Mouse (Mus musculus): ENCODE measurements around the gene Slc1a5. TPM values are rescaled to one million over a fixed set of nuclear protein-coding genes. Genes with fewer than 3 reads are reported as not detected.

The Slc1a5 gene
- polyA plus RNA-seq (2012), result 84.0 and 89.0 TPM in 2 replicates

DNA sequence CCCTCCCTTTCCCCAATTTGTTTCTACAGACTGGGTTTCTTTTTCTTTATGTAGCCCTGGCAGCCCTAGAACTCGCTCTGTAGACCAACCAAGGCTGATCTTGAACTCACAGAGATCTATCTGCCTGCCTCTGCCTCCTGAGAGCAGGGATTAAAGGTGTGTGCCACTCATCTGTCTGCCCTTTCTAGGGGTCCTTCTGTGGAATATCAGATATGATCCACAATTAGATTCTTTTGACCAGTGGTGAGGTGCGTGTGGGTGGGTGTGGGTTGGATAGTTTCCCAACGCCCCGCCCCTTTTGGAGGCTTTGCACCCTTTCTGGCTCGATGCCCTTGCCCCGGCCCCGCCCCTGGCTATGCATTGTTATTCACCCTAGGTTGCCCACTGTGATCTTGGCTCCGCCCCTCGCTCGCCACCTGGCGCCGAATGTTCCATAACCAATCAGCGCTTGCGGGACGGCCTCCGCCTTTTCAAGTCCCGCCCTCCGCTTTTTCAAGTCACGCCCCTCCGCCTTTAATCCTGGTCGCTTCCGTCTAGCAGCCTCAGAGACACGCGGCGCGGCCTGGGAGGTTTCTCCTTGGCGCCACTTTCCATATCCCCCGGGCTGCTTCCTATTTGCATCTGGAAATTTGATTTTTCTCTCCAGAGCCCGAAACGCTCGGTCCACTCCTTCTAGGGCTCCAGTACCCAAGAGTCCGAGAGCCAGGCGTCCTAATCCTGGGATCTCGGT lies at the start of gene Slc1a5:
TSS of gene Slc1a5 (plus strand) at position 516 of the 730 bp plus-strand sequence.

DNA sequence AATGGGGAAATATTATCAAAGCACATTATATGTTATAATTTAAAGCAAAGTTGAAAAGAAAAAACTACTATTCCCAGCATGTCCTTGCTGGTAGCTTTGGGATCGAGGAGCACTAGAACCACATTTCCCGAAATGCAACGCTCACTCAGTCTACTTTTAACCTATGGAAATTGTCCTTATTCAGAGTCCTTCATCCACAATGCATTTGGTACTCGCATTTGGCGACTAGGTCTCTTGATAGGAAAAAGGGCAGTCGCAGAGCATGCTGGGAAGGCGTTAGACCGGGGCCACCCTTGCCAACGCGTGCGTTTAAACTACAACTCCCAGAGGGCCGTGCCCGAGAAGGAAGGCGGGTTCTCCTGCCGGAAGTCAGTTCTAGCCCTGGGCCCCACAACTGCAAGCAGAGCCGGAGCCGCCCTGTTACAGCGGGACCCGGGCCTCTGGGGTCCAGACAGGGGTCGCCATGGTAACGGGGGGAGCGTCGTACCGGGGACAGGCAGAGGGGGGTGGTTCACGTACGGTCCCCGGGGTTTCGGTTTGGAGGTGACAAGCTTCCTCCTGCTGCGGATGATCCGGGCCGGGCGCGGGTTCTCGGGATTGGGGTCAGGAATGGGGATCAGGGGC lies 43.0 kb upstream of the Slc1a5 start, which contains the start of gene Ap2s1:
TSS of gene Ap2s1 (plus strand) at position 338 of the 624 bp plus-strand sequence.

DNA sequence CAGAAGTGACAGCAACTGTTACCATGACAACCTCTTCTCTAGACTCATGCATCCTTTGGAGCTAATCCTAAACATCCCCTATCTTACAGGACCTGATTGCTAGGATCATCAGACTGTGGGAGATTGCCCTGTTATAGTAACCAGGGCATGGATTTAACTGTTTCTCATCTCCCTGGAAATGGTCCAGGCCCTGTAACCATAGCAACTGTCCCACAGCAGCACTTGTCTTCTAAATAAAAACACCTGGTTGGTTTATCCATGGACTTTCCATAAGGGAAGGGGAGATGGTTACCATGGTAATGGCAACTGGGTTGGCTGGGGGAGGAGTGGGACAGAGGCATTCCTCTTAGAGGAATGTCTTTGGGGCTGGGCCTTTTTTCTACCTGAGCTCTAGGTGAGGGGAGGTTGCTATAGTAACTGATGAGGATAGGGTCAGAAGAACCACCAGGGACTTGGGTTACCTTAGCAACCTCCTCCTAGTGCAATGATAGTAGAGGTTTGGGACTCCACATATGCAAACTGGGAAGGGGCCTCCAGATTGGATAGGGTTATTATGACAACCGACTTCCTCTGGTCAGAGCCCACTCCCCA lies 34.3 kb downstream of the Slc1a5 start, which contains the start of gene Strn4:
TSS of gene Strn4 (plus strand) at position 539 of the 591 bp plus-strand sequence.

DNA sequence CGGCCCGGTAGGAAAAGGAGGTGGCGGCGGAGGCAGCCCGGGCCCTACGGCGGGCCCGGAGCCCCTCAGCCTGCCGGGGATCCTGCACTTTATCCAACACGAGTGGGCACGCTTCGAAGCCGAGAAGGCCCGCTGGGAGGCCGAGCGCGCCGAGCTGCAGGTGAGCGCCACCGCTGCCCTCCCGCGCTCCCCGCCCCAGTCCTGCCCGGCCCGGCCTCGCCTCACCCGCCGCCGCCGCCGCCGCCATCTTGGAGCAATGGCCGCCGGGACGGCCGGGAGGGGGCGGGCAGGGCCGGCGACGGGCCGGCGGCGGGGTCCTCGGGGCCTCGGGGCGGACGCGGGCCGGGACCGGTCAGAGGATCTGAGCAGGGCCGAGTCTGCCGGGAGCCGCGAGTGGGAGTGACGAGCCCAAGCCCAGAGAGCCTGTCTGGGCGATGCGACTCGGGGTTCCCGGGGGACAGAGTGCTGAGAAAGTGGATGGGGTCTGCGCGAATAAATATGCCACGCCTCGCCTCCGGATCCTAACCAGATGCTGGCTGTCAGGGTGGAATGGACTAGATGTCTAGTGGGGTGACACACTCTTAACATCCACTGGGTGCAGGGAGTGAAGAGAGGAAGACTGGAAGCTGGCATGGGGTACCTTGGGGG lies 35.5 kb downstream of the Slc1a5 start, which contains the start of gene Fkrp:
TSS of gene Fkrp (minus strand) at position 258 of the 648 bp plus-strand sequence.

GRCm38 (mm10) chr7:16842645-16843063 lies 61.5 kb downstream of the Slc1a5 start, which contains the start of gene Prkd2:
Gene Prkd2, plus strand, starts transcription at chr7:16842902.

Other genes starting within 250 kb of the Slc1a5 start
- 2.3 and 4.0 TPM in 2 replicates for gene Arhgap35, start 166.3 kb upstream of the Slc1a5 start, polyA plus RNA-seq (2012)
- gene Ceacam15, start 105.6 kb upstream of the Slc1a5 start, polyA plus RNA-seq (2012), result not detected in 2 replicates
- not detected in 2 replicates for gene Ceacam9, start 59.4 kb upstream of the Slc1a5 start, polyA plus RNA-seq (2012)
- gene Ap2s1, start 42.9 kb upstream of the Slc1a5 start, polyA plus RNA-seq (2012), result 564 and 583 TPM in 2 replicates
- 83.0 and 89.1 TPM in 2 replicates for gene Strn4, start 34.5 kb downstream of the Slc1a5 start, polyA plus RNA-seq (2012)
- gene Fkrp, start 35.4 kb downstream of the Slc1a5 start, polyA plus RNA-seq (2012), result 21.2 and 26.2 TPM in 2 replicates
- 37.0 and 42.4 TPM in 2 replicates for gene Prkd2, start 61.6 kb downstream of the Slc1a5 start, polyA plus RNA-seq (2012)
- gene Dact3, start 94.0 kb downstream of the Slc1a5 start, polyA plus RNA-seq (2012), result 0.94 and 1.1 TPM in 2 replicates
- not detected in 2 replicates for gene Gng8, start 110.4 kb downstream of the Slc1a5 start, polyA plus RNA-seq (2012)
- gene Ptgir, start 125.2 kb downstream of the Slc1a5 start, polyA plus RNA-seq (2012), result 1.9 and 2.8 TPM in 2 replicates
- gene Calm3, start 142.8 kb downstream of the Slc1a5 start, polyA plus RNA-seq (2012), result 584 and 773 TPM in 2 replicates
- 0.09 TPM in 2 replicates for gene Pnmal2, start 163.3 kb downstream of the Slc1a5 start, polyA plus RNA-seq (2012)
- gene Pnmal1, start 178.3 kb downstream of the Slc1a5 start, polyA plus RNA-seq (2012), result 0.01 TPM in 1 of 2 replicates, not detected in the other
- 0.05 and 0.09 TPM in 2 replicates for gene Gm42372, start 201.7 kb downstream of the Slc1a5 start, polyA plus RNA-seq (2012)
- 6.3 and 7.3 TPM in 2 replicates for gene Ccdc8, start 211.4 kb downstream of the Slc1a5 start, polyA plus RNA-seq (2012)
- 120 and 141 TPM in 2 replicates for gene Ppp5c, start 246.6 kb downstream of the Slc1a5 start, polyA plus RNA-seq (2012)

Measured in megakaryocyte-erythroid progenitor cell, adult 5 weeks (primary cell).